Mouse (Mus musculus) CH12.LX (cell line): ENCODE results near the gene Klk7. TPM values are rescaled to one million over a fixed set of nuclear protein-coding genes. Genes with fewer than 3 reads are reported as not detected.

Experiments used
- DNase-seq: peaks from one replicate; pipeline ENCODE4 v3.0.0-alpha.2; 2013; ENCODE audit errors: extremely low read depth
- H3K27ac ChIP-seq: 2 replicates; pipeline ENCODE4 v1.5.1; 2012; ENCODE audit warnings: low read depth, mild to moderate bottlenecking, control low read depth, moderate library complexity; ENCODE audit not compliant: insufficient read depth
- H3K27me3 ChIP-seq: replicated peaks from 2 replicates; pipeline ENCODE3; 2012; ENCODE audit warnings: inconsistent platforms
- H3K36me3 ChIP-seq, 2 experiments: replicated peaks in 1 of 2; 2 replicates each; pipeline versions ENCODE3 to v1.6.1; 2012; ENCODE audit warnings: inconsistent platforms in 1 of 2, low read length in 1 of 2, mild to moderate bottlenecking in 1 of 2, mixed read lengths in 1 of 2, moderate library complexity in 1 of 2; ENCODE audit not compliant: control insufficient read depth in 1 of 2, insufficient read depth in 1 of 2
- H3K4me1 ChIP-seq, 2 experiments: 2 replicates each; pipeline ENCODE4 v1.6.1; 2012; ENCODE audit warnings: inconsistent platforms in 1 of 2, moderate library complexity in 1 of 2; ENCODE audit not compliant: insufficient read depth in 2 of 2, control insufficient read depth in 1 of 2
- H3K4me2 ChIP-seq: 2 replicates; pipeline ENCODE4 v1.6.1; 2012; ENCODE audit warnings: low read depth, mild to moderate bottlenecking, control low read depth; ENCODE audit not compliant: poor library complexity, insufficient read depth, severe bottlenecking
- H3K4me3 ChIP-seq, 3 experiments: fragments of 150-350 bp in 1 of 3; sonication (generic) in 1 of 3; replicated peaks in 1 of 3; 2 replicates each; pipeline versions ENCODE3 to v1.5.1; 2011 to 2012; ENCODE audit warnings: low read depth in 2 of 3, low read length in 2 of 3, mild to moderate bottlenecking in 2 of 3, moderate library complexity in 2 of 3, control low read depth in 1 of 3, improper control_type of control experiment in 1 of 3, inconsistent platforms in 1 of 3, mixed read lengths in 1 of 3; ENCODE audit not compliant: poor library complexity in 1 of 3
- H3K79me2 ChIP-seq: replicated peaks from 2 replicates; pipeline ENCODE4 v1.6.1; 2012; ENCODE audit warnings: mild to moderate bottlenecking, moderate library complexity; ENCODE audit not compliant: control insufficient read depth, poor library complexity, insufficient read depth, severe bottlenecking; ENCODE audit errors: extremely low read depth
- H3K9ac ChIP-seq: 2 replicates; pipeline ENCODE4 v1.6.1; 2012; ENCODE audit warnings: low read depth, mild to moderate bottlenecking, control low read depth, moderate library complexity; ENCODE audit not compliant: insufficient read depth
- H3K9me3 ChIP-seq: replicated peaks from 2 replicates; pipeline ENCODE3; 2012; ENCODE audit warnings: low read length, inconsistent platforms, mixed read lengths
- BHLHE40 ChIP-seq: IDR thresholded peaks from 2 replicates; pipeline ENCODE4 v1.6.1; 2011; ENCODE audit warnings: mild to moderate bottlenecking, low read depth, low read length, improper control_type of control experiment
- CHD2 ChIP-seq: IDR thresholded peaks from 2 replicates; pipeline ENCODE4 v1.6.1; 2011; ENCODE audit warnings: low read length, improper control_type of control experiment
- CTCF ChIP-seq, 2 experiments: IDR thresholded peaks in 1 of 2; conservative IDR thresholded peaks in 1 of 2; 2 replicates each; pipeline ENCODE4 v1.5.1; 2011 to 2012; ENCODE audit warnings: low read depth in 2 of 2, low read length in 2 of 2, improper control_type of control experiment in 1 of 2, inconsistent platforms in 1 of 2, mild to moderate bottlenecking in 1 of 2, moderate library complexity in 1 of 2
- E2F4 ChIP-seq: IDR thresholded peaks from 2 replicates; pipeline ENCODE4 v1.6.1; 2011; ENCODE audit warnings: low read depth, low read length, improper control_type of control experiment; ENCODE audit not compliant: insufficient replicate concordance
- EP300 ChIP-seq: IDR thresholded peaks from 2 replicates; pipeline ENCODE4 v1.6.1; 2011; ENCODE audit warnings: low read length, improper control_type of control experiment
- GABPA ChIP-seq: IDR thresholded peaks from 2 replicates; pipeline ENCODE4 v1.6.1; 2012; ENCODE audit warnings: low read depth, low read length, improper control_type of control experiment, inconsistent platforms; ENCODE audit not compliant: insufficient replicate concordance
- HCFC1 ChIP-seq: IDR thresholded peaks from 2 replicates; pipeline ENCODE4 v1.6.1; 2012; ENCODE audit warnings: low read depth, mild to moderate bottlenecking, inconsistent platforms, low read length, improper control_type of control experiment
- JUN ChIP-seq: IDR thresholded peaks from 2 replicates; pipeline ENCODE4 v1.6.1; 2011; ENCODE audit warnings: low read depth, mild to moderate bottlenecking, low read length, improper control_type of control experiment, moderate library complexity; ENCODE audit not compliant: insufficient read depth
- JUND ChIP-seq: conservative IDR thresholded peaks from 2 replicates; pipeline ENCODE4 v1.6.1; 2011; ENCODE audit warnings: low read depth, low read length, improper control_type of control experiment
- KAT2A ChIP-seq: IDR thresholded peaks from 2 replicates; pipeline ENCODE4 v1.6.1; 2012; ENCODE audit warnings: low read length, improper control_type of control experiment, inconsistent platforms; ENCODE audit not compliant: insufficient replicate concordance
- MAFK ChIP-seq: IDR thresholded peaks from 2 replicates; pipeline ENCODE4 v1.6.1; 2011; ENCODE audit warnings: low read length, improper control_type of control experiment; ENCODE audit not compliant: insufficient replicate concordance
- MAZ ChIP-seq: IDR thresholded peaks from 2 replicates; pipeline ENCODE4 v1.6.1; 2012; ENCODE audit warnings: low read depth, mild to moderate bottlenecking, inconsistent platforms, low read length, improper control_type of control experiment, moderate library complexity
- MEF2A ChIP-seq: IDR thresholded peaks from 2 replicates; pipeline ENCODE4 v1.6.1; 2014; ENCODE audit warnings: low read depth, mild to moderate bottlenecking, inconsistent platforms, low read length, improper control_type of control experiment, borderline replicate concordance
- NELFE ChIP-seq: IDR thresholded peaks from 2 replicates; pipeline ENCODE4 v1.6.1; 2011; ENCODE audit warnings: low read depth, low read length, improper control_type of control experiment
- NRF1 ChIP-seq: IDR thresholded peaks from 2 replicates; pipeline ENCODE4 v1.6.1; 2014; ENCODE audit warnings: low read depth, mild to moderate bottlenecking, inconsistent platforms, low read length, improper control_type of control experiment, moderate library complexity
- PAX5 ChIP-seq: IDR thresholded peaks from 2 replicates; pipeline ENCODE4 v1.6.1; 2012; ENCODE audit warnings: low read length, inconsistent platforms, mixed read lengths
- POLR2A ChIP-seq: IDR thresholded peaks from 2 replicates; pipeline ENCODE4 v1.6.1; 2011; ENCODE audit warnings: low read depth, mild to moderate bottlenecking, improper control_type of control experiment, low read length
- POLR2AphosphoS2 ChIP-seq: IDR thresholded peaks from 2 replicates; pipeline ENCODE4 v1.6.1; 2011; ENCODE audit warnings: low read depth, low read length, improper control_type of control experiment
- RCOR1 ChIP-seq: conservative IDR thresholded peaks from 2 replicates; pipeline ENCODE4 v1.6.1; 2012; ENCODE audit warnings: low read depth, mild to moderate bottlenecking, inconsistent platforms, low read length, improper control_type of control experiment
- TBP ChIP-seq: conservative IDR thresholded peaks from 2 replicates; pipeline ENCODE4 v1.6.1; 2011; ENCODE audit warnings: low read depth, low read length, improper control_type of control experiment
- TCF12 ChIP-seq: IDR thresholded peaks from 2 replicates; pipeline ENCODE4 v1.6.1; 2014; ENCODE audit warnings: low read depth, mild to moderate bottlenecking, inconsistent platforms, low read length, improper control_type of control experiment
- UBTF ChIP-seq: IDR thresholded peaks from 2 replicates; pipeline ENCODE4 v1.6.1; 2012; ENCODE audit warnings: low read depth, mild to moderate bottlenecking, inconsistent platforms, low read length, improper control_type of control experiment, moderate library complexity
- USF1 ChIP-seq: IDR thresholded peaks from 2 replicates; pipeline ENCODE4 v1.6.1; 2014; ENCODE audit warnings: low read depth, mild to moderate bottlenecking, inconsistent platforms, low read length, improper control_type of control experiment
- USF2 ChIP-seq: conservative IDR thresholded peaks from 2 replicates; pipeline ENCODE4 v1.6.1; 2011; ENCODE audit warnings: low read depth, low read length, improper control_type of control experiment
- ZC3H11A ChIP-seq: IDR thresholded peaks from 2 replicates; pipeline ENCODE4 v1.6.1; 2012; ENCODE audit warnings: low read depth, mild to moderate bottlenecking, inconsistent platforms, low read length, improper control_type of control experiment
- ZKSCAN1 ChIP-seq: IDR thresholded peaks from 2 replicates; pipeline ENCODE4 v1.6.1; 2012; ENCODE audit warnings: low read depth, inconsistent platforms, low read length, improper control_type of control experiment, borderline replicate concordance
- ZMIZ1 ChIP-seq: IDR thresholded peaks from 2 replicates; pipeline ENCODE4 v1.6.1; 2012; ENCODE audit warnings: low read depth, mild to moderate bottlenecking, inconsistent platforms, low read length, improper control_type of control experiment
- dilution Hi-C: fragments of 300-500 bp; cut with MboI; formaldehyde crosslinking; loops from 2 replicates; pipeline ENCODE4 v1.14.3; 2020; ENCODE audit warnings: low sequenced_read_pairs; ENCODE audit not compliant: extremely low pct_unique_long_range_greater_than_20kb, extremely low pct_ligation_motif_present
- in situ Hi-C: fragments of 300-500 bp; cut with MboI; formaldehyde crosslinking; loops from 3 replicates; pipeline ENCODE4 v1.14.3; 2019; ENCODE audit warnings: low sequenced_read_pairs, low pct_ligation_motif_present, low pct_unique_long_range_greater_than_20kb, mixed read lengths
- polyA plus RNA-seq: library from polyadenylated mRNA; unstranded; fragments of >175 nt; gene quantifications from 2 replicates; pipeline ENCODE4 v1.2.1, GENCODE M21; 2012; ENCODE audit warnings: low read depth; ENCODE audit not compliant: insufficient read length
- total RNA-seq, 2 experiments: library from RNA; depleted of rRNA; stranded (reverse); fragments of 300-350 nt in 1 of 2; fragments of >200 nt in 1 of 2; gene quantifications; 2 replicates each; pipeline ENCODE4 v1.2.3; 2012 to 2014

The Klk7 gene
- total and polyA plus RNA-seq, 3 experiments = not detected

DNA sequence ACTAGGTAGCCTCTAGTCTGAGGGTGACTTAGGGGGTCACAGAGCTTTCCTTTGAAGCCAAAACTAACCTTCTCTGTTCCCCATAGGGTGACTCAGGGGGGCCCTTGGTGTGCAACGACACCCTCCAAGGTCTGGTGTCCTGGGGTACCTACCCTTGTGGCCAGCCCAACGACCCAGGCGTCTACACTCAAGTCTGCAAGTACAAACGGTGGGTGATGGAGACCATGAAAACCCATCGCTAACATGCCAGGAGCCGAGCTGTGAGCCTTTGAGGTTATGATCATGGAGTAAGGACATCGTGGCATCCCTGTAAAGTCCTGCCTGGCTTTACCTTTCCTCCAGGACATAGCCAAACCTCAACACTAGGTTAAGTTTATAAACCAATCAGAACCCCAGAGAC lies 4.1 kb downstream of the Klk7 start:
- Histone ChIP-seq H3K4me1 (no peaks in the 10 kb centered on the region), H3K4me2 (no peak overlapping the region), H3K27ac (no peak overlapping the region), H3K9ac (no peak overlapping the region), H3K36me3 (no peaks in the 10 kb centered on the region), H3K4me3 (no peak overlapping the region), H3K79me2 (no peaks in the 10 kb centered on the region), H3K9me3 (no peaks in the 10 kb centered on the region), H3K27me3 (peaks cover 72% of the 10 kb centered on the region)
- dilution Hi-C loops = no loop called here
- in situ Hi-C loops = no loop called here
- no peak for TF ChIP-seq NRF1
- DNase-seq = no peak

GRCm38 (mm10) chr7:43816746-43817145 lies 5.7 kb downstream of the Klk7 start:
- H3K79me2 ChIP-seq = no peaks in the 10 kb centered on the region
- H3K27ac ChIP-seq = no peak overlapping the region
- H3K4me2 ChIP-seq = no peak overlapping the region
- H3K9ac ChIP-seq = no peak overlapping the region
- dilution Hi-C loops (no loop called here), in situ Hi-C loops (no loop called here)
- H3K36me3 ChIP-seq = no peaks in the 10 kb centered on the region
- DNase-seq = no peak
- no peaks in the 10 kb centered on the region for H3K4me1 ChIP-seq
- H3K4me3 ChIP-seq = no peak overlapping the region
- no peaks in the 10 kb centered on the region for H3K9me3 ChIP-seq
- peaks cover 73% of the 10 kb centered on the region for H3K27me3 ChIP-seq
- TF ChIP-seq MAFK (no peak), E2F4 (no peak), NRF1 (no peak), POLR2AphosphoS2 (no peak), USF2 (no peak), KAT2A (no peak), HCFC1 (no peak), PAX5 (no peak), ZC3H11A (no peak), ZKSCAN1 (no peak), MAZ (no peak), GABPA (no peak), TBP (no peak), POLR2A (no peak), RCOR1 (no peak)

DNA sequence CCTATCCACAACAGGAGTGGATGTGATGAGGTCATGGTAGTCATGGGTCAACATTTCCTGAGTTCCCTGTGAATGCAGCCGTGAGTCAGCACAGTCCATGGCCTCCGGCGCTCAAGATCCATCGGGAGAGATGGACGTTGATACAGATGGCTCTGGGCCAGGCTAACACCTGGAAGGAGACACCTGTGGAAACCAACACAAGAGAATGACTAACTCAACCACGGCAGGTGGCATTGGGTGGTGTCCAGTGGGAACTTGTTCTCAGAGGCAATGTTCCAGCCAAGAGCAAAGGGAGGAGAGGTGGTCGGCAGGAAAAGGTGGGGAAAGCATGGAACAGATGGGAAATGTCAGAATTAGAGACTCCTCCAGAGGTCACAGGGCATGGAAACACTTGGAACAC lies 10.5 kb downstream of the Klk7 start:
- no peaks in the 10 kb centered on the region for H3K9me3 ChIP-seq
- H3K79me2 ChIP-seq = no peaks in the 10 kb centered on the region
- H3K36me3 ChIP-seq = no peaks in the 10 kb centered on the region
- H3K27me3 ChIP-seq = peaks cover 76% of the 10 kb centered on the region
- dilution Hi-C loops = no loop called here
- no peak overlapping the region for H3K4me3 ChIP-seq
- no peaks in the 10 kb centered on the region for H3K4me1 ChIP-seq
- no peak overlapping the region for H3K9ac ChIP-seq
- in situ Hi-C loops = no loop called here
- DNase-seq = no peak
- no peak overlapping the region for H3K27ac ChIP-seq
- H3K4me2 ChIP-seq = no peak overlapping the region
- TF ChIP-seq UBTF = no peak
- no peak for TF ChIP-seq MAZ
- no peak for TF ChIP-seq CTCF (conservative IDR thresholded peaks at IDR 0.05 in 1 of 2, IDR thresholded peaks at IDR 0.05 in 1 of 2; ENCODE audit: low read depth in 2 of 2, low read length in 2 of 2)
- TF ChIP-seq RCOR1 = no peak
- no peak for TF ChIP-seq JUN
- no peak for TF ChIP-seq EP300
- no peak for TF ChIP-seq NELFE
- no peak for TF ChIP-seq ZMIZ1
- TF ChIP-seq CHD2 = no peak
- no peak for TF ChIP-seq MEF2A
- TF ChIP-seq NRF1 = no peak
- TF ChIP-seq ZC3H11A = no peak
- no peak for TF ChIP-seq BHLHE40
- TF ChIP-seq JUND = no peak
- no peak for TF ChIP-seq USF1
- TF ChIP-seq KAT2A = no peak
- TF ChIP-seq TCF12 = no peak
